Mouse (Mus musculus) kidney, embryonic 14.5 days (tissue): ENCODE results near the gene Gm13088. TPM values are rescaled to one million over a fixed set of nuclear protein-coding genes. Genes with fewer than 3 reads are reported as not detected.
"Not testable (repeated sequence)": the region's sequence is repeated elsewhere in the genome, so short reads cannot be mapped to it uniquely, and the experiment has no call there.

Experiments used
- ATAC-seq: fragments of 200-750 bp; cut with Nextera tagmentation; 2 replicates; pipeline ENCODE4 v1.8.0; 2017; ENCODE audit warnings: moderate number of reproducible peaks, mild to moderate bottlenecking, moderate TSS enrichment, moderate library complexity; ENCODE audit not compliant: low FRiP score, low TSS enrichment
- H3K27ac ChIP-seq: fragments of 300-500 bp; sonication (generic); 2 replicates; pipeline ENCODE4 v1.5.1; 2014; ENCODE audit warnings: low read depth, mild to moderate bottlenecking, low read length, moderate library complexity, mixed read lengths
- H3K27me3 ChIP-seq: fragments of 300-500 bp; sonication (generic); 2 replicates; pipeline ENCODE4 v1.6.1; 2014; ENCODE audit warnings: mild to moderate bottlenecking, low read length; ENCODE audit not compliant: control insufficient read depth, insufficient read depth
- H3K36me3 ChIP-seq: fragments of 300-500 bp; sonication (generic); 2 replicates; pipeline ENCODE4 v1.6.1; 2014; ENCODE audit warnings: low read length, mixed read lengths; ENCODE audit not compliant: control insufficient read depth, insufficient read depth
- H3K4me1 ChIP-seq: fragments of 300-500 bp; sonication (generic); 2 replicates; pipeline ENCODE4 v1.6.1; 2014; ENCODE audit warnings: low read length, mixed read lengths; ENCODE audit not compliant: control insufficient read depth, insufficient read depth
- H3K4me2 ChIP-seq: fragments of 300-500 bp; sonication (generic); replicated peaks from 2 replicates; pipeline ENCODE4 v1.6.1; 2014; ENCODE audit warnings: low read depth, mild to moderate bottlenecking, low read length
- H3K4me3 ChIP-seq: fragments of 300-500 bp; sonication (generic); 2 replicates; pipeline ENCODE4 v1.5.1; 2014; ENCODE audit warnings: mild to moderate bottlenecking, low read length
- H3K9ac ChIP-seq: fragments of 300-500 bp; sonication (generic); 2 replicates; pipeline ENCODE4 v1.6.1; 2014; ENCODE audit warnings: low read depth, mild to moderate bottlenecking, low read length, moderate library complexity
- H3K9me3 ChIP-seq: fragments of 300-500 bp; sonication (generic); 2 replicates; pipeline ENCODE4 v1.6.1; 2016; ENCODE audit warnings: low read length; ENCODE audit not compliant: control insufficient read depth
- WGBS: fragments of 180-500 bp; shearing (Covaris S2); extraction: QIAGEN DNeasy Blood & Tissue Kit; methylation state at CpG from one replicate; pipeline ENCODE4 v1.1.7; 2014; 5-methylcytosine and 5-hydroxymethylcytosine counted together
- polyA plus RNA-seq: library from polyadenylated mRNA; unstranded; fragments of >200 nt; fragmentation: Nextera tagmentation; extraction: Ambion mirVana; gene quantifications from 2 replicates; pipeline ENCODE4 v1.2.1, GENCODE M21; 2014

Gene Gm13088
- not detected in 2 replicates for polyA plus RNA-seq

DNA sequence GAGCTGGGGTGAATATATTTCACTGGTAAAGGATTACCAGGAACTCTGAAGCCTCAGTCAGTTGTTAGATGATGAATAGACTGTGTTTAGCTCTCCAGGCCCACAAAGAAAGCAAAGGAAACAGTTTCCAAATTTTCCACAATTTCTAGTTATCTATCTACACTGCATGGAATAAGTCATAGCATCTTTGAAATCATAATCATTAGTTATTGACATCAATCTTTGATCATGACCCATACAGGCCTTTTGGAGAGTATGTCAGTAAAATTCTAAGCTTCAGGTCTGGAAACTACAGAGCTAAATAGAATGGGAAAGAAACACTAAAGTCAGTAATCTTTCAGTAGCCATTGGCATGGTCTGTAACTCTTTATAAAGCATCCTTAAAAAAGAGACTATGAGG is at the start of gene Gm13088:
TSS of gene Gm13088 (minus strand) at position 101 of the 400 bp plus-strand sequence.
- not testable (repeated sequence) for H3K9me3 ChIP-seq, ATAC-seq, H3K4me3 ChIP-seq, H3K4me1 ChIP-seq, H3K27ac ChIP-seq, H3K27me3 ChIP-seq, H3K9ac ChIP-seq, H3K4me2 ChIP-seq, H3K36me3 ChIP-seq

GRCm38 (mm10) chr4:143702611-143703010 is 45.6 kb upstream of the Gm13088 start, which contains the start of gene Gm13089:
Gm13089 (minus strand) TSS chr4:143702711.
- Histone ChIP-seq H3K4me2 (no peak within 1 kb of the TSS), H3K9me3 (peaks cover 11% of the 10 kb centered on the region; the same call in 1 of the 2 replicates), H3K9ac (no peak within 1 kb of the TSS), H3K27ac (no peak within 1 kb of the TSS), H3K27me3 (no peaks in the 10 kb centered on the region), H3K4me3 (no peak within 1 kb of the TSS), H3K36me3 (no peaks in the 10 kb centered on the region), H3K4me1 (no peaks in the 10 kb centered on the region)
- ATAC-seq, result no peak
- 92% methylated on average over 2 of the region's 2 CpGs for WGBS

- H3K9me3 ChIP-seq, H3K9ac ChIP-seq, H3K4me1 ChIP-seq, ATAC-seq, H3K27ac ChIP-seq, H3K36me3 ChIP-seq, H3K4me3 ChIP-seq, H3K27me3 ChIP-seq, H3K4me2 ChIP-seq: not testable (repeated sequence)
- WGBS, result 84% methylated on average over 4 of the region's 4 CpGs
Measured at GRCm38 (mm10) chr4:143618101-143618500, 38.9 kb downstream of the Gm13088 start.

DNA sequence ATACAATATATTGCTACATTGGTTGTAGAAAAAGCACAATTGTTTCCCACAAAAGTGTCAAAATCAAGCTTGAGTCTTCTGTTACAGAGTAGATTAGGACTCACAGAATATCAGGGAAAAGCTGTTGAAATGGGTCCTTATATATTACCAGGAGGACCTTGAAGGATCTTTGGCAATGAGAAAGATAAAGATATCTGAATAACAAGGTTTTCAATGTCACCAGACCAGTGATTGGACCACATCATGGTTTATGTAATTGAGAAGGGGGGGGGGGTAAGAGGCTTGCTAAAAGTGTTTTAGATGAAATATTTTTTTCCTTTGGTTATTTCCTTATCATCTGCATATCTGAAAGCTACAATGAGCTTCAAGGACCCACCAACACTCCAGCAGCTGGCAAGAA is 42.3 kb downstream of the Gm13088 start, which contains the start of gene Gm13083:
TSS of gene Gm13083 (plus strand) at position 301 of the 400 bp plus-strand sequence.
- not testable (repeated sequence) for H3K27me3 ChIP-seq, H3K9me3 ChIP-seq, H3K4me2 ChIP-seq, H3K4me3 ChIP-seq, H3K36me3 ChIP-seq, H3K27ac ChIP-seq, H3K9ac ChIP-seq, H3K4me1 ChIP-seq, ATAC-seq

DNA sequence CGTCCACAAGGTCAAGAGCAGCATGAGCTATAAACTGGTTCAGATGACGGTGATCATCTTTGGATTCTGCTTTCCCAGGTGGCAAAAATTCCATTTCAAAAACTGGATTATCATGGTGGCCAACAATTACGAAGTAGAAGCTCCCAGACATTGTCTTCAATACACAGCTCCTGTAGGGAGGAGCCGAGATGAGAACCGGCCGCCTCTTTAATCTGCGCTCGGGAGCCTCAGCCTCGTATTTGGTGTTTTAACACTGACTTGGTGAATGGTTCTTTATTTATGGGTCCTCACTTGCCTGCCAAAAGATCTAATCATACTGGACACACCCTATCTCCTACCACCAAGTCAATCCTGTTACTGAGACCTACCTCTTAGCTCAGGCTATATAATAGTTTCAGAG is 45.1 kb downstream of the Gm13088 start:
- H3K27ac ChIP-seq, H3K9me3 ChIP-seq, H3K4me3 ChIP-seq, H3K27me3 ChIP-seq, H3K4me2 ChIP-seq, H3K36me3 ChIP-seq, ATAC-seq, H3K9ac ChIP-seq, H3K4me1 ChIP-seq: not testable (repeated sequence)
- WGBS, result 87% methylated on average over 9 of the region's 9 CpGs

Other genes starting within 250 kb of the Gm13088 start
- 7.5 and 17.7 TPM in 2 replicates for gene Pramef8, start 244.8 kb downstream of the Gm13088 start, polyA plus RNA-seq
- gene Oog4, start 206.9 kb downstream of the Gm13088 start, polyA plus RNA-seq, result not detected in 2 replicates
- gene Gm13043, start 145.9 kb downstream of the Gm13088 start, polyA plus RNA-seq, result not detected in 2 replicates
- gene Gm13040, start 121.3 kb downstream of the Gm13088 start, polyA plus RNA-seq, result not detected in 2 replicates
- gene BC080695, start 105.5 kb downstream of the Gm13088 start, polyA plus RNA-seq, result not detected in 2 replicates
- not detected in 2 replicates for gene Gm13057, start 105.5 kb downstream of the Gm13088 start, polyA plus RNA-seq
- gene Gm13083, start 42.2 kb downstream of the Gm13088 start, polyA plus RNA-seq, result not detected in 2 replicates
- not detected in 2 replicates for gene Gm13089, start 45.5 kb upstream of the Gm13088 start, polyA plus RNA-seq
- gene Gm13078, start 62.2 kb upstream of the Gm13088 start, polyA plus RNA-seq, result not detected in 2 replicates
- gene Gm13023, start 132.1 kb upstream of the Gm13088 start, polyA plus RNA-seq, result not detected in 2 replicates
- gene Gm13084, start 158.8 kb upstream of the Gm13088 start, polyA plus RNA-seq, result not detected in 2 replicates
- gene Gm13103, start 189.3 kb upstream of the Gm13088 start, polyA plus RNA-seq, result not detected in 2 replicates
- not detected in 2 replicates for gene Pramef6, start 243.1 kb upstream of the Gm13088 start, polyA plus RNA-seq